Mouse (Mus musculus) limb, embryonic 12.5 days (tissue): ENCODE measurements around the gene Elavl1. TPM values are rescaled to one million over a fixed set of nuclear protein-coding genes. Genes with fewer than 3 reads are reported as not detected.

Experiments used
- ATAC-seq: fragments of 200-750 bp; cut with Nextera tagmentation; 2 replicates; pipeline ENCODE4 v1.8.0; 2017; ENCODE audit warnings: low read depth, moderate TSS enrichment; ENCODE audit not compliant: insufficient number of reproducible peaks, insufficient read depth, low FRiP score, low TSS enrichment
- H3K27ac ChIP-seq: fragments of 300-500 bp; sonication (generic); 2 replicates; pipeline ENCODE4 v1.5.1; 2016; ENCODE audit warnings: mild to moderate bottlenecking, moderate library complexity
- H3K27me3 ChIP-seq: fragments of 300-500 bp; sonication (generic); 2 replicates; pipeline ENCODE4 v1.6.1; 2016; ENCODE audit warnings: mild to moderate bottlenecking, moderate library complexity
- H3K36me3 ChIP-seq: fragments of 300-500 bp; sonication (generic); 2 replicates; pipeline ENCODE4 v1.6.1; 2016; ENCODE audit warnings: mild to moderate bottlenecking, moderate library complexity
- H3K4me1 ChIP-seq: fragments of 300-500 bp; sonication (generic); replicated peaks from 2 replicates; pipeline ENCODE4 v1.6.1; 2016
- H3K4me2 ChIP-seq: fragments of 300-500 bp; sonication (generic); 2 replicates; pipeline ENCODE4 v1.6.1; 2016; ENCODE audit warnings: mild to moderate bottlenecking, moderate library complexity
- H3K4me3 ChIP-seq: fragments of 300-500 bp; sonication (generic); replicated peaks from 2 replicates; pipeline ENCODE4 v1.5.1; 2016; ENCODE audit warnings: mild to moderate bottlenecking
- H3K9ac ChIP-seq: fragments of 300-500 bp; sonication (generic); replicated peaks from 2 replicates; pipeline ENCODE4 v1.6.1; 2016; ENCODE audit warnings: mild to moderate bottlenecking, moderate library complexity
- H3K9me3 ChIP-seq: fragments of 300-500 bp; sonication (generic); 2 replicates; pipeline ENCODE4 v1.6.1; 2016; ENCODE audit warnings: mild to moderate bottlenecking, moderate library complexity
- WGBS: fragments of 180-500 bp; shearing (Covaris S2); methylation state at CpG from one replicate; pipeline ENCODE4 v1.1.7; 2016; 5-methylcytosine and 5-hydroxymethylcytosine counted together
- polyA plus RNA-seq: library from polyadenylated mRNA; unstranded; fragments of >200 nt; fragmentation: Nextera tagmentation; extraction: Ambion mirVana; gene quantifications from 2 replicates; pipeline ENCODE4 v1.2.1, GENCODE M21; 2016

Elavl1 gene
- polyA plus RNA-seq, 1 experiment from 2014 or later: 367 TPM

DNA sequence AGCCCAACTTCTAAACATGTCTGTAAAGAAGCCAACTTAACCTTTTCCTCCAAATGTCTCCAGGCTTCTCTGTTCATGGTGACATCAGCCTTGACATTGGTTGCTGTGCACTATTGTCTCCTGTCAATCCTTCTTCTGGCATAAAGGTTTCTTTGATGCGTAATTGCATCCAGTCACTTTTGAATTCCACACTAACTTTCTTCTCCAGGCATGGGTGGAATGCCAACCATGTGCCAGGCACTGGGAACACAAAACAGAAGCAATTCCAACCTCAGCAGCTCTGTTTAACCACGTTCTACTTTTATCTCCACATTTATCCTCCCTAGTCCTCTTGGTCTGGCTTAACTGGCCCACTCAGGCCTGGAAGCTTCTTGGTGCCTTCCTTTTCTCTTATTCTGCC is 4.2 kb downstream of the Elavl1 start:
- WGBS: 89% methylated on average over 2 of the region's 2 CpGs
- peaks cover 40% of the 10 kb centered on the region for H3K36me3 ChIP-seq

DNA sequence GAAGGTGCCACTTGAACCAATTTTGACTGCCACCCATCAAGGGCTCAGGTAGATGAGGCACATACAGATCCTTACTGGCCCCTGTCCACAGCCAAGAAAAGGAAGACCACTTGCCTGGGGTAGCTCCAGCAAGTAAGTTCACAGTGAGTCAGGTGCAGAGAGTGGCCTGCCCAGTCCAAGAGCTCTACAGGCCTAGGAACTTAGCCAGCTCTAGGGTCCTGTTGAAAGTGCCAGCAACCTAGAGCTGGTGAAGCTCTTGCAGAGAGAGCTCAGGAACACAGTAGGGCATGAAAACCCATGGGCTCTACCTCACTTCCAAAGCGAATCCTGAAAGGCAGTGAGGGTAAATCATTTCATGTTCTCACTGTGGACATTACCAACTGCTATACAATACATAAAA is 4.8 kb downstream of the Elavl1 start:
- 77% methylated on average over 1 of the region's 1 CpGs for WGBS

More for the DNA sequence above, 4.2 kb downstream of the Elavl1 start:
- no peak overlapping the region for H3K4me3 ChIP-seq
- H3K4me2 ChIP-seq: no peak overlapping the region
- H3K9me3 ChIP-seq: no peaks in the 10 kb centered on the region
- H3K9ac ChIP-seq: no peak overlapping the region
- no peak for ATAC-seq
- no peaks in the 10 kb centered on the region for H3K27me3 ChIP-seq
- H3K27ac ChIP-seq: no peak overlapping the region
- peaks cover 27% of the 10 kb centered on the region for H3K4me1 ChIP-seq

DNA sequence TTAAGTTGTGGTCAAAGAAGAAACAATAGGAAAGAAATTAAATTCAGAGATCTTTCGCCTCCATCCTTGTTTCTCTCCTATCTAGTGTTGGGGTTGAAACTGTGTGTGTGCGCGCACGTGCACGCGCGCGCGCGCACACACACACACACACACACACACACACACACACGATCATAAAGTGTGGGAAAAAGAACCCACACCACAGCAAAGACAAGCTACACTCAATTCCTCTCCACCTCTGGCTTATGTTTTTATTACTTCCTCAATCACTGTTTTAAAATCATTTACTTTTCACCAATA is 5.7 kb downstream of the Elavl1 start:
- Histone ChIP-seq H3K27me3 (no peaks in the 10 kb centered on the region), H3K27ac (no peak overlapping the region), H3K36me3 (peaks cover 40% of the 10 kb centered on the region), H3K4me2 (no peak overlapping the region), H3K4me1 (peaks cover 22% of the 10 kb centered on the region), H3K9me3 (no peaks in the 10 kb centered on the region), H3K4me3 (no peak overlapping the region), H3K9ac (no peak overlapping the region)
- ATAC-seq: no peak
- over 99% methylated on average over 11 of the region's 11 CpGs for WGBS

More for the DNA sequence above, 4.8 kb downstream of the Elavl1 start:
- Histone ChIP-seq H3K4me3 (no peak overlapping the region), H3K9ac (no peak overlapping the region), H3K9me3 (no peaks in the 10 kb centered on the region), H3K27me3 (no peaks in the 10 kb centered on the region), H3K4me1 (peaks cover 22% of the 10 kb centered on the region), H3K27ac (no peak overlapping the region), H3K4me2 (no peak overlapping the region), H3K36me3 (peaks cover 40% of the 10 kb centered on the region)
- ATAC-seq: no peak

DNA sequence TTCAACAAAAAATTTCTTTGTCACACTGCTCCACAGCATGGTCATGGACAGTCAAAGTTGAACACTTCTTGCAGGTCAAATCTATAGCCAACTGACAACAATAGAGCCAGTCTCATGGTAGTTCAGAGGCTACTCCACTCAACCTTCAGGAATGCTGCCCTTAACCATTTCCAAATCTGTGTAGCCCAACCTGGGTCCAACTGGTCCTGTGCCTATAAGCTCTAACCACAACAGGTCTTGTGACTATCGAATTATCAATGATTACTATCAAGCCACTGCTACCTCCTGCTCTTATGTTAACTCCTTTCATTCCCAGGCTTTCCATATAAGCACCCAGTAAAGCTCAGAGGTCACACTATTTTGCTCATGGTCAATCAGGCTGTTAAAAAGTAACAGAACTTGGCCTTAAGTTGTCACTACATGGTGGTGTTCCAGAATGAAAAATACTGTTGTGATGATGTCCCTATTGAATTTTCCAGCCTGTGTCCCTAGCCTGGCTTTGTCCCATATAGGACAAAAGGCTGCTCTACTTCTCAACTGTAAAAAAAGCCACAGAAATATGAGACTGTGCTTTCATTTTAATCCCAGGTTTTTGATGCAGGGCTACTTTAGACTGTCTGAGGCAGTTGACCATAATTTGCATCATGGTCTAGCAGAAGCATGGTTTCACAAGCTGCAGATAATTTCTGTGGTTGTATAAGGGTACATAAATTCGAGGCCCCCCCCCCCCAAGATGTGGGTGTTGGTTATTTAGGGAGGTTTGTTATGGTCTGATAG is 6.2 kb downstream of the Elavl1 start:
- H3K9ac ChIP-seq: no peak overlapping the region
- ATAC-seq: no peak

DNA sequence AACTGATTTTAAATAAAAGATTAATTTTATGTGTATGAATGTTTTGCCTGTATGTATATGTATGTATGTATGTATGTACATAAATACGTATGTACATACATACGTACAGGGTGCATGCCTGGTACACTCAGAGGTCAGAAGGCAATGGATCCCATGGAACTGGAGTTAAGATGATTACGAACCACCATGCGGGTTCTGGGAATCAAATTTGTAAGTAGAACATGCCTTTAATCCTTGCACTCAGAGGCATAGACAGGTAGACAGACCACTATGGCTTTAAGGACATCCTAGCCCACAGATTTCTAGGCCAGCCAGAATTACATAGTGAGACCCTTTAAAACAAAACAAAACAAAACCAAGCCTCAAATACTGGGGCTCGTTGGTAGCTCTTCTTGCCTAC is 7.1 kb downstream of the Elavl1 start:
- H3K36me3 ChIP-seq: peaks cover 40% of the 10 kb centered on the region
- H3K4me3 ChIP-seq: no peak overlapping the region
- H3K4me1 ChIP-seq: peaks cover 12% of the 10 kb centered on the region
- 93% methylated on average over 5 of the region's 5 CpGs for WGBS
- no peak overlapping the region for H3K4me2 ChIP-seq
- H3K27me3 ChIP-seq: no peaks in the 10 kb centered on the region
- H3K9ac ChIP-seq: no peak overlapping the region
- ATAC-seq: no peak
- no peaks in the 10 kb centered on the region for H3K9me3 ChIP-seq
- no peak overlapping the region for H3K27ac ChIP-seq

More for the DNA sequence above, 6.2 kb downstream of the Elavl1 start:
- 90% methylated on average over 2 of the region's 2 CpGs for WGBS
- Histone ChIP-seq H3K27me3 (no peaks in the 10 kb centered on the region), H3K27ac (no peak overlapping the region), H3K4me1 (peaks cover 21% of the 10 kb centered on the region), H3K36me3 (peaks cover 40% of the 10 kb centered on the region), H3K9me3 (no peaks in the 10 kb centered on the region), H3K4me3 (no peak overlapping the region), H3K4me2 (no peak overlapping the region)

DNA sequence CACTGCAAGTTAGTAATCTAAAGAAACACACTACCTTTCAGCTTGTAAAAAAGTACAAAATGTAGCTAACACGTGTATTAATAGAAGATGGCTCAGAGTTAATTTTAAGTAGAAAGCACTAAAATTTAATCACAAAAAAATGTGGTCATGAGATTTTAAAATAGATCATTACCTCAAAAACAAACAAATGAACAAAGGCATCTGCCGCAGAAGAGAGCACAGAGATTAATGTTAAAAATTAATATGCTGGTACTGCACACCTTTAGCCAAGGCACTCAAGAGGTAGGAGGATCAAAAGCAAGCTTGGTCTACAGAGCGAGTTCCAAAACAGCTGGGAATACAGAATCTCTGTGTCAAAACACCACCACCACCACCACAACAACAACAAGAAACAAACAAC is 10.4 kb downstream of the Elavl1 start:
- H3K9me3 ChIP-seq: no peaks in the 10 kb centered on the region
- peaks cover 35% of the 10 kb centered on the region for H3K36me3 ChIP-seq
- WGBS: 92% methylated on average over 3 of the region's 3 CpGs
- no peaks in the 10 kb centered on the region; the same call in 1 of the 2 replicates for H3K4me1 ChIP-seq
- no peak overlapping the region for H3K4me2 ChIP-seq
- ATAC-seq: no peak
- H3K4me3 ChIP-seq: no peak overlapping the region
- H3K9ac ChIP-seq: no peak overlapping the region
- H3K27me3 ChIP-seq: no peaks in the 10 kb centered on the region
- no peak overlapping the region for H3K27ac ChIP-seq

DNA sequence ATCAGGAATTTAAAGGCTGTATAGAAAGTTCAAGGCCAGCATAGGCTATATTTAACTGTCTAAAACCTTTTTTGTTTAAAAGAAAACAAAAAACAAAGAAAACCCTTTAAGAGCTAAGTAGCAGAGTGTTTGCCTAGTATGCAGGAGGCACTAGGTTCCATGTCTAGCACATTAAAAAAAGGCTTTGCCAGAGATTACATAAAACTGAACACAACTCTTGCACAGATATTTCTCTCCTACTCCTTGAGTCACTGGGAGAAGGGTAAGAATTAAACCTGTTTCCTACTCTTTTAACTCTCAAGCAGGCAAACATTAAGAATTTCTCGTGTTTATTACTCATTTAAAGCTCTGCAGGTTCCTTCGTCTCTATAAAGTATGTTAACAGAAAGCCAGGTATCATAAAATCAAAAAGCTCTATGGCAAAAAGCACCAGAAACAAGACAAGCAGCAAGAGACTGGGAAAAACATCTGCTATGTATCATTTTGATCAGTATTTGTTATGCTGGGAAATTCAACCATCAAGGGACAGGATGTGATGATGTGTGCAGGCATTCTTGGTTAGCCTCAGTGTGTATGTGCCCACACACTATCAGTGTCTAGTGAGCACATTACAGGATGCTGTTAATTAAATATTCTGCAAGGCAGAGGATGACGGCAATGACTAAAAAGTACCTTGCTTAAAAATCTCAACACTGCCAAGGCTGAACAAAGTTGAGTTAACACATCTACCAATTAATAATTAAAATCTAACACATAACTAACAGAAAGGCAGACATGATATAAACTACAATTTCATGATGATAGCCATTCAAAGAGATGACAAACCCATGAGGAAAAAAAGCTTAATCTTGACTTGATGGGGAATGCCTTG is 11.7 kb downstream of the Elavl1 start:
- H3K4me3 ChIP-seq: no peak overlapping the region
- no peak overlapping the region for H3K9ac ChIP-seq
- H3K4me2 ChIP-seq: no peak overlapping the region
- no peaks in the 10 kb centered on the region for H3K27me3 ChIP-seq
- H3K27ac ChIP-seq: no peak overlapping the region
- H3K9me3 ChIP-seq: no peaks in the 10 kb centered on the region
- ATAC-seq: no peak
- H3K4me1 ChIP-seq: no peaks in the 10 kb centered on the region; the same call in 1 of the 2 replicates
- 77% methylated on average over 3 of the region's 3 CpGs for WGBS
- H3K36me3 ChIP-seq: peaks cover 38% of the 10 kb centered on the region

DNA sequence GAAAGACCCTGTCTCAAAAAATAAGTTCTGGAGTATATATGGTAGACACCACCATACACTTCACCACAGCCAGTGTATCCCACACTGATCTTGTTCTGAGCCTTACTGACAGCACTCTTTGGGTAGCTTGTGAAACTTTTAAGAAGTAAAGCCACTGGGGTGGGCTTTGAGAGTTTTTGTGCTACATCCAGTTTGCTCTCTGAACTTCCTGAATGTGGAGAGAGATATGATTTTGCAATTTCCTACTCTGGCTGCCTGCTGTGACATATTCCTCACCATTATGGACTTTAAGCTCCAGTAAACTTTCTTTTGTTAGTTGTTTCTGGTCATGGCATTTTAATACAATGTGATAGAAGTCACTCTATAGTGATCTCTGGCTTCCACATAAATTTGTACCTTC is 13.1 kb downstream of the Elavl1 start:
- Histone ChIP-seq H3K27ac (no peak overlapping the region), H3K4me1 (no peaks in the 10 kb centered on the region; the same call in 1 of the 2 replicates), H3K4me3 (no peak overlapping the region), H3K9me3 (no peaks in the 10 kb centered on the region), H3K9ac (no peak overlapping the region), H3K27me3 (no peaks in the 10 kb centered on the region), H3K4me2 (no peak overlapping the region), H3K36me3 (peaks cover 52% of the 10 kb centered on the region)
- no peak for ATAC-seq

DNA sequence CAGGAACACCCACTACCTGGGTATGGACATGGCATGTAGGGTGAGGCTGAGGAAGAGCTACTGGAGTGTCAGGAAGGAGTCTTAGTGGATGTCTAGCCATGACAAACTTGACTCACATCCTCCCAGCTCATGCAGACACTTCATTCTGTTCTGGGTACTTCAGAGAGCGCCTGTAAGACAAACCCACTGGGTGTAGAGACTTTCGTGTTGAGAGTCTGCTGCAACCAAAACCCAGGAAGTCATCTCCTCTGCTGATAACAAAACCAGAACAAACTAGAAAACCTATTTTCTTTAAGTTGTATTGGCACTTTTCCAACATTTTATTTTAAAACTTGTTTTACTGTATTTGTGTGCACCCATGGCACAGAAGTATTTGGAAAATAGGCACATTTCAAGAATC is 19.4 kb downstream of the Elavl1 start:
- 86% methylated on average over 2 of the region's 2 CpGs for WGBS
- Histone ChIP-seq H3K9me3 (no peaks in the 10 kb centered on the region), H3K27me3 (no peaks in the 10 kb centered on the region), H3K4me2 (no peak overlapping the region), H3K27ac (no peak overlapping the region), H3K4me3 (no peak overlapping the region), H3K4me1 (no peaks in the 10 kb centered on the region), H3K36me3 (peaks cover 100% of the 10 kb centered on the region), H3K9ac (no peak overlapping the region)
- ATAC-seq: no peak

DNA sequence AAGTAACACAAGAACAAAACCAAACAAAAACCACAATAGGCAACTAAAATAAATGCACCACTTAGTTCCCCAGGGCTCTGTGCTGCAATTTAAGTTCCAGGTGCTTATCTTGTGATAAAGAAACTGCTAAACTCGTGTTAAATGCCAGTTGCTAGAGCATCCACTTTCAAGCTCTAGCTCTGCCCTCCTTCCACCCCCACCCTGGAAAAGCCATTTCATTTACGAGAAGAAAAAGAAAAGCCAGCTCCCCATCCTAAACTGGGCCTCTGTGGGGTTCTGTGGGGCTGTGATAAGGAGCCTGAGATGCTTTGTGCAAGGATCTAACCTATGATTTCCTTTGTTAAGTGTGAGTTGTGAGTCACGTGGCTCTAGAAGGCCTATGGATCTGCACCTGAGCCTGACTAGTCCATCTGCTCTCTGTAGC is 21.1 kb downstream of the Elavl1 start:
- no peaks in the 10 kb centered on the region for H3K4me1 ChIP-seq
- H3K4me3 ChIP-seq: no peak overlapping the region
- ATAC-seq: no peak
- WGBS: 82% methylated on average over 3 of the region's 3 CpGs
- peaks cover 100% of the 10 kb centered on the region for H3K36me3 ChIP-seq
- H3K9ac ChIP-seq: no peak overlapping the region
- H3K4me2 ChIP-seq: no peak overlapping the region
- H3K27me3 ChIP-seq: no peaks in the 10 kb centered on the region
- no peaks in the 10 kb centered on the region for H3K9me3 ChIP-seq
- no peak overlapping the region for H3K27ac ChIP-seq

DNA sequence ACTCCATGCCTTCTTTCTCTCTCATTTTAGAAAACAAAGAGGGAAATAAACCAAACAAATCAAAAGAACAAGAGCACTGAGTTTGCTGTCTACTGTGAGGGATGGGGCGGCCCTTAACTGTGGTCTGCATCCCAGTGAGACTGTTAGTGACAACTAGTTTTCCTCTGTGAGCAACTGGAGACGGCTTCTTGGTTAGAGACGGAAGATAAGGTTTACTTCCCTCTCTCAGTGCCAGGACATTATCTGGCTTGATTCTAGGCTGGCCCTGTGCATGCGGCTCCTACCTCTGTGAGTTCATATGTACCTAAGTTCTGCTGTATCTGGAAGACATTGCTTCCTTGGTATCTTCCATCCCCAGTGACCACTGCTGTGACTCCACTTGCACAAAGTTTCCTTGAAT is 27.4 kb downstream of the Elavl1 start:
- 93% methylated on average over 4 of the region's 4 CpGs for WGBS
- Histone ChIP-seq H3K9ac (no peak overlapping the region), H3K27me3 (no peaks in the 10 kb centered on the region), H3K27ac (no peak overlapping the region), H3K9me3 (no peaks in the 10 kb centered on the region), H3K36me3 (peaks cover 95% of the 10 kb centered on the region), H3K4me3 (no peak overlapping the region), H3K4me1 (no peaks in the 10 kb centered on the region), H3K4me2 (no peak overlapping the region)
- ATAC-seq: no peak
